Mouse (Mus musculus): ENCODE measurements at regions not wholly inside any gene's neighbourhood (a gene's known extent, or its start where the extent isn't known, plus 50 kb on each side); places are given as distances from the start of the nearest gene placed in this dataset.

- Histone ChIP-seq H3K36me3 (ENCODE audit: control insufficient read depth in 1 of 2, insufficient read depth in 2 of 2, low read length in 2 of 2) (no peaks in the 10 kb centered on the region), H3K79me2 (ENCODE audit: control insufficient read depth, insufficient read depth, low read length, poor library complexity) (no peaks in the 10 kb centered on the region), H3K27me3 (ENCODE audit: control insufficient read depth in 1 of 2, insufficient read depth in 2 of 2, low read length in 2 of 2) (no peaks in the 10 kb centered on the region), H3K9ac (ENCODE audit: control insufficient read depth, low read depth, low read length, poor library complexity, severe bottlenecking) (no peak overlapping the region), H3K27ac (ENCODE audit: control insufficient read depth, low read depth, low read length) (no peak overlapping the region), H3K9me3 (replicated peaks; ENCODE audit: insufficient read depth, low read length) (no peaks in the 10 kb centered on the region), H3K4me3 (ENCODE audit: control insufficient read depth in 1 of 2, insufficient read depth in 1 of 2, low read depth in 2 of 2, low read length in 2 of 2) (no peak overlapping the region), H3K4me1 (ENCODE audit: control insufficient read depth in 1 of 2, insufficient read depth in 2 of 2, low read length in 2 of 2) (no peaks in the 10 kb centered on the region)
- TF ChIP-seq GATA1 (IDR thresholded peaks at IDR 0.05; ENCODE audit: low read depth, low read length) (no peak), USF2 (IDR thresholded peaks at IDR 0.05; ENCODE audit: borderline replicate concordance in 1 of 2, insufficient read depth in 1 of 2, low read depth in 1 of 2, low read length in 2 of 2) (no peak), POLR2AphosphoS2 (IDR thresholded peaks at IDR 0.05; ENCODE audit: low read length) (no peak), ZC3H11A (IDR thresholded peaks at IDR 0.05; ENCODE audit: low read depth, low read length) (no peak), MEF2A (IDR thresholded peaks at IDR 0.05; ENCODE audit: extremely low read depth, insufficient replicate concordance, low read depth, low read length, poor library complexity, severe bottlenecking) (no peak), JUND (IDR thresholded peaks at IDR 0.05; ENCODE audit: low read depth, low read length) (no peak), MAZ (IDR thresholded peaks at IDR 0.05; ENCODE audit: low read depth, low read length) (no peak), USF1 (IDR thresholded peaks at IDR 0.05; ENCODE audit: low read depth, low read length) (no peak), ZKSCAN1 (IDR thresholded peaks at IDR 0.05; ENCODE audit: low read depth, low read length) (no peak), MAX (IDR thresholded peaks at IDR 0.05; ENCODE audit: low read length) (no peak), ZMIZ1 (IDR thresholded peaks at IDR 0.05; ENCODE audit: low read depth, low read length) (no peak), UBTF (IDR thresholded peaks at IDR 0.05; ENCODE audit: borderline replicate concordance, insufficient read depth, low read depth, low read length) (no peak), MYC (IDR thresholded peaks at IDR 0.05; ENCODE audit: low read depth, low read length) (no peak), SIN3A (IDR thresholded peaks at IDR 0.05; ENCODE audit: low read length) (no peak), MYB (IDR thresholded peaks at IDR 0.05; ENCODE audit: low read depth, low read length) (no peak), HCFC1 (IDR thresholded peaks at IDR 0.05; ENCODE audit: low read depth, low read length) (no peak)
- DNase-seq (ENCODE audit: low read depth, low spot score), result no peak
Observed at GRCm38 (mm10) chr13:70969596-70969995, 128.0 kb upstream of the Adamts16 start.

- Histone ChIP-seq H3K36me3 (ENCODE audit: control insufficient read depth in 1 of 2, insufficient read depth in 2 of 2, low read length in 2 of 2) (no peaks in the 10 kb centered on the region), H3K9me3 (replicated peaks; ENCODE audit: insufficient read depth, low read length) (no peaks in the 10 kb centered on the region)
Observed at GRCm38 (mm10) chr13:70967781-70968180, 126.2 kb upstream of the Adamts16 start.

More at GRCm38 (mm10) chr13:70967781-70968180, 126.2 kb upstream of the Adamts16 start:
- H3K4me1 ChIP-seq (ENCODE audit: control insufficient read depth in 1 of 2, insufficient read depth in 2 of 2, low read length in 2 of 2), result no peaks in the 10 kb centered on the region
- H3K27me3 ChIP-seq (ENCODE audit: control insufficient read depth in 1 of 2, insufficient read depth in 2 of 2, low read length in 2 of 2), result no peaks in the 10 kb centered on the region
- DNase-seq (ENCODE audit: low read depth, low spot score), result no peak
- no peak overlapping the region for H3K27ac ChIP-seq (ENCODE audit: control insufficient read depth, low read depth, low read length)
- no peak overlapping the region for H3K9ac ChIP-seq (ENCODE audit: control insufficient read depth, low read depth, low read length, poor library complexity, severe bottlenecking)
- no peak overlapping the region for H3K4me3 ChIP-seq (ENCODE audit: control insufficient read depth in 1 of 2, insufficient read depth in 1 of 2, low read depth in 2 of 2, low read length in 2 of 2)
- TF ChIP-seq USF2 (IDR thresholded peaks at IDR 0.05; ENCODE audit: borderline replicate concordance in 1 of 2, insufficient read depth in 1 of 2, low read depth in 1 of 2, low read length in 2 of 2) (no peak), MYB (IDR thresholded peaks at IDR 0.05; ENCODE audit: low read depth, low read length) (no peak), RCOR1 (IDR thresholded peaks at IDR 0.05; ENCODE audit: low read depth, low read length) (no peak), MYC (IDR thresholded peaks at IDR 0.05; ENCODE audit: low read depth, low read length) (no peak), TAL1 (IDR thresholded peaks at IDR 0.05; ENCODE audit: low read length) (no peak), MAZ (IDR thresholded peaks at IDR 0.05; ENCODE audit: low read depth, low read length) (no peak), UBTF (IDR thresholded peaks at IDR 0.05; ENCODE audit: borderline replicate concordance, insufficient read depth, low read depth, low read length) (no peak), CHD2 (IDR thresholded peaks at IDR 0.05; ENCODE audit: low read length) (no peak), ETS1 (IDR thresholded peaks at IDR 0.05; ENCODE audit: low read depth, low read length) (no peak), MAFK (IDR thresholded peaks at IDR 0.05; ENCODE audit: borderline replicate concordance, low read depth, low read length) (no peak)
- H3K79me2 ChIP-seq (ENCODE audit: control insufficient read depth, insufficient read depth, low read length, poor library complexity), result no peaks in the 10 kb centered on the region
